Mouse (Mus musculus) left cerebral cortex, postnatal 25 days (tissue): ENCODE measurements around the gene Rgs4. TPM values are rescaled to one million over a fixed set of nuclear protein-coding genes. Genes with fewer than 3 reads are reported as not detected.

Experiments
- DNase-seq, 2 experiments: peaks; one replicate each; pipeline ENCODE4 v3.0.0; 2022; ENCODE audit warnings: low spot score in 2 of 2, mixed read lengths in 1 of 2
- intact Hi-C: fragments of 180-260 bp; cut with DNase I; formaldehyde crosslinking; loops from one replicate; pipeline ENCODE4 v1.15.1; 2025
- total RNA-seq, 2 experiments: library from RNA; stranded (reverse); gene quantifications; 2 replicates each; pipeline ENCODE4 v1.2.3; 2021

Gene Rgs4
- total RNA-seq = 100 to 1,000 TPM; 564 to 580 TPM

- peak; percentile 87 to 97 for DNase-seq
- intact Hi-C loops = loop anchor here (2.0 to 5.0 kb wide), 3 partner anchors 69 to 215 kb away; partner anchors contain the start of gene Nuf2
Measured at GRCm38 (mm10) chr1:169747473-169747872, at the start of gene Rgs4. Gene Rgs4, minus strand, starts transcription at chr1:169747642.

GRCm38 (mm10) chr1:169792437-169792836, 45.0 kb upstream of the Rgs4 start:
- intact Hi-C loops = no loop called here
- DNase-seq = no peak

GRCm38 (mm10) chr1:169785981-169786380, 38.5 kb upstream of the Rgs4 start:
- DNase-seq = no peak
- intact Hi-C loops = no loop called here

- intact Hi-C loops = no loop called here
- DNase-seq = no peak
Measured at GRCm38 (mm10) chr1:169776566-169776965, 29.1 kb upstream of the Rgs4 start.

GRCm38 (mm10) chr1:169764619-169764955, 17.1 kb upstream of the Rgs4 start:
- intact Hi-C loops = loop anchor here (5.0 kb wide), 2 partner anchors 38 to 58 kb away; no protein-coding TSS in a partner anchor
- DNase-seq = no peak

- peak; percentile 61 to 83 for DNase-seq
- intact Hi-C loops = loop anchor here (5.0 kb wide), 2 partner anchors 38 to 58 kb away; no protein-coding TSS in a partner anchor
Measured at GRCm38 (mm10) chr1:169763858-169764618, 16.6 kb upstream of the Rgs4 start.

- no peak for DNase-seq
- intact Hi-C loops = loop anchor here (5.0 kb wide), 2 partner anchors 40 to 60 kb away; no protein-coding TSS in a partner anchor
Measured at GRCm38 (mm10) chr1:169762524-169762923, 15.1 kb upstream of the Rgs4 start.

- DNase-seq = no peak
Measured at GRCm38 (mm10) chr1:169756532-169756931, 9.1 kb upstream of the Rgs4 start.

GRCm38 (mm10) chr1:169752395-169752794, 5.0 kb upstream of the Rgs4 start:
- intact Hi-C loops = no loop called here

More at GRCm38 (mm10) chr1:169756532-169756931, 9.1 kb upstream of the Rgs4 start:
- intact Hi-C loops = no loop called here

GRCm38 (mm10) chr1:169748439-169748838, 997 bp upstream of the Rgs4 start:
- DNase-seq = peak; percentile 44 to 73
- intact Hi-C loops = loop anchor here (5.0 kb wide), 2 partner anchors 76 to 216 kb away; partner anchors contain the start of gene Nuf2

More at GRCm38 (mm10) chr1:169752395-169752794, 5.0 kb upstream of the Rgs4 start:
- no peak for DNase-seq

- intact Hi-C loops = loop anchor here (2.0 to 5.0 kb wide), 3 partner anchors 69 to 216 kb away; partner anchors contain the start of gene Nuf2
Measured at GRCm38 (mm10) chr1:169747902-169748301, 460 bp upstream of the Rgs4 start.

GRCm38 (mm10) chr1:169741147-169741546, 6.3 kb downstream of the Rgs4 start:
- intact Hi-C loops = no loop called here

More at GRCm38 (mm10) chr1:169747902-169748301, 460 bp upstream of the Rgs4 start:
- DNase-seq = no peak

GRCm38 (mm10) chr1:169737231-169737630, 10.2 kb downstream of the Rgs4 start:
- no peak for DNase-seq
- intact Hi-C loops = no loop called here

More at GRCm38 (mm10) chr1:169741147-169741546, 6.3 kb downstream of the Rgs4 start:
- no peak for DNase-seq

- DNase-seq = no peak
- intact Hi-C loops = no loop called here
Measured at GRCm38 (mm10) chr1:169736139-169736538, 11.3 kb downstream of the Rgs4 start.

GRCm38 (mm10) chr1:169730599-169731100, 16.8 kb downstream of the Rgs4 start:
- intact Hi-C loops = no loop called here
- no peak for DNase-seq

- intact Hi-C loops = no loop called here
- no peak for DNase-seq
Measured at GRCm38 (mm10) chr1:169726319-169726718, 21.1 kb downstream of the Rgs4 start.

GRCm38 (mm10) chr1:169721836-169722235, 25.6 kb downstream of the Rgs4 start:
- intact Hi-C loops = no loop called here

GRCm38 (mm10) chr1:169704395-169705087, 42.9 kb downstream of the Rgs4 start:
- no peak for DNase-seq
- intact Hi-C loops = no loop called here

More at GRCm38 (mm10) chr1:169721836-169722235, 25.6 kb downstream of the Rgs4 start:
- no peak for DNase-seq

- no peak for DNase-seq
- intact Hi-C loops = no loop called here
Measured at GRCm38 (mm10) chr1:169699184-169699583, 48.3 kb downstream of the Rgs4 start.

- intact Hi-C loops = no loop called here
Measured at GRCm38 (mm10) chr1:169697236-169697635, 50.2 kb downstream of the Rgs4 start.

More at GRCm38 (mm10) chr1:169697236-169697635, 50.2 kb downstream of the Rgs4 start:
- DNase-seq = no peak
